Mouse (Mus musculus): Measurements from ENCODE around the gene Gm29133. TPM values are rescaled to one million over a fixed set of nuclear protein-coding genes. Genes with fewer than 3 reads are reported as not detected.

Gm29133 gene
- polyA plus RNA-seq, 1 experiment = not detected

- Histone ChIP-seq H3K27me3 (replicated peaks; ENCODE audit: control insufficient read depth, insufficient read depth, low read length) (no peaks in the 10 kb centered on the region), H3K27ac (ENCODE audit: insufficient read depth, low read depth, low read length) (no peak overlapping the region; the same call in 1 of the 2 replicates), H3K36me3 (ENCODE audit: control insufficient read depth, insufficient read depth, low read length) (no peaks in the 10 kb centered on the region), H3K4me3 (ENCODE audit: insufficient read depth, low read depth, low read length) (no peak overlapping the region), H3K4me1 (ENCODE audit: control insufficient read depth, insufficient read depth, low read length) (no peaks in the 10 kb centered on the region)
- 70% methylated on average over 4 of the region's 4 CpGs for WGBS
- no peak for DNase-seq
- no peak for TF ChIP-seq POLR2A (IDR thresholded peaks at IDR 0.05; ENCODE audit: low read depth, low read length)
- TF ChIP-seq CTCF (conservative IDR thresholded peaks at IDR 0.05; ENCODE audit: insufficient read depth, insufficient read length, low read depth, low read length) = no peak
Observed at GRCm38 (mm10) chr3:75743664-75744437, 4.1 kb upstream of the Gm29133 start.

DNA sequence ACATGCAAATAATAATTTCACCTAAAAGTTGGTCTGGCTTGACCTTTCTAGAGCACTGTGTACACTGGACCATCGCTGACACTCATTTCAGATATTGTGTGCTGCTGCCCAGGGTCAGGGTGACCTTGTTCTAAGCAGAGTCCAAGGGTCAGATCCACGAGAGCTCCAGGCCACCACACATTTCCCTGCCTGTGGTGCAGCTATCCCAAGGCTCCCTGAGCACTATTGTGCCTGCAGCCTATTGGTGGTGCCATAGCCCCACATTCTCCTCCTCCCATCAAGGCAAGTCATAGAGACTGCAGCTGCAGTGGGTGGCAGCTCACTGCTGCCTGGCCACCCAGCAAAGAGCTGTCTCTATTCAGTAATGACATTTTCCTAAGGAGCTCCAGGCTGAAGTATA lies 2.7 kb upstream of the Gm29133 start:
- no peaks in the 10 kb centered on the region for H3K27me3 ChIP-seq (replicated peaks; ENCODE audit: control insufficient read depth, insufficient read depth, low read length)
- no peak overlapping the region for H3K4me3 ChIP-seq (ENCODE audit: insufficient read depth, low read depth, low read length)
- WGBS = 56% methylated on average over 2 of the region's 2 CpGs
- H3K27ac ChIP-seq (ENCODE audit: insufficient read depth, low read depth, low read length) = no peak overlapping the region
- TF ChIP-seq POLR2A (IDR thresholded peaks at IDR 0.05; ENCODE audit: low read depth, low read length) (no peak), CTCF (conservative IDR thresholded peaks at IDR 0.05; ENCODE audit: insufficient read depth, insufficient read length, low read depth, low read length) (no peak; the same call in 1 of the 2 replicates)
- DNase-seq = no peak
- H3K36me3 ChIP-seq (ENCODE audit: control insufficient read depth, insufficient read depth, low read length) = no peaks in the 10 kb centered on the region
- H3K4me1 ChIP-seq (ENCODE audit: control insufficient read depth, insufficient read depth, low read length) = no peaks in the 10 kb centered on the region

- no peak for DNase-seq
- H3K36me3 ChIP-seq (ENCODE audit: control insufficient read depth, insufficient read depth, low read length) = no peaks in the 10 kb centered on the region
- 55% methylated on average over 2 of the region's 2 CpGs for WGBS
- H3K4me1 ChIP-seq (ENCODE audit: control insufficient read depth, insufficient read depth, low read length) = no peaks in the 10 kb centered on the region
- no peak overlapping the region for H3K27ac ChIP-seq (ENCODE audit: insufficient read depth, low read depth, low read length)
- no peaks in the 10 kb centered on the region for H3K27me3 ChIP-seq (replicated peaks; ENCODE audit: control insufficient read depth, insufficient read depth, low read length)
- H3K4me3 ChIP-seq (ENCODE audit: insufficient read depth, low read depth, low read length) = no peak overlapping the region
- no peak for TF ChIP-seq CTCF (conservative IDR thresholded peaks at IDR 0.05; ENCODE audit: insufficient read depth, insufficient read length, low read depth, low read length)
- TF ChIP-seq POLR2A (IDR thresholded peaks at IDR 0.05; ENCODE audit: low read depth, low read length) = no peak
Observed at GRCm38 (mm10) chr3:75763351-75763750, 15.4 kb downstream of the Gm29133 start.

DNA sequence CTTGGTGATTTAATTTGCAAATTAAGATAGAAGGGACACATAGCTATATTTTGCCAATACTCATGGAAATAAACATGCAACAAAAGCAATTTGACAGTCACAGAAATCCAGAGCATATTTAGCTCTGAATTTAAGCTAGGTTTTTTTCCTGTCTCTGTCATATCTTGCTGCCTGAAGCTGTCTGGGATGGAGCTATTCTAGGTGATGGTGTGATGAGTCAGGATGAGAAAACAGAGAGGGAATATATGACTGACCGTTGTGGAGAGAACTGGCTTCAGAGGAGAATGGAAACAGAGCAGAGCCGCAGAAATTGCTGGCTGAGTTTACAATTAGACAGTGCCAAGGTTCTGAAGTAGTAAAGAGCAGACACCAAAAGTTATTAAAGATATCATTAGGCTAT lies 26.3 kb downstream of the Gm29133 start:
- no peaks in the 10 kb centered on the region for H3K36me3 ChIP-seq (ENCODE audit: control insufficient read depth, insufficient read depth, low read length)
- H3K27ac ChIP-seq (ENCODE audit: insufficient read depth, low read depth, low read length) = no peak overlapping the region
- H3K4me3 ChIP-seq (ENCODE audit: insufficient read depth, low read depth, low read length) = no peak overlapping the region
- no peaks in the 10 kb centered on the region for H3K4me1 ChIP-seq (ENCODE audit: control insufficient read depth, insufficient read depth, low read length)
- WGBS = 83% methylated on average over 2 of the region's 2 CpGs
- no peak for DNase-seq
- no peak for TF ChIP-seq CTCF (conservative IDR thresholded peaks at IDR 0.05; ENCODE audit: insufficient read depth, insufficient read length, low read depth, low read length)
- TF ChIP-seq POLR2A (IDR thresholded peaks at IDR 0.05; ENCODE audit: low read depth, low read length) = no peak
- no peaks in the 10 kb centered on the region for H3K27me3 ChIP-seq (replicated peaks; ENCODE audit: control insufficient read depth, insufficient read depth, low read length)

GRCm38 (mm10) chr3:75808001-75808400 lies 60.0 kb downstream of the Gm29133 start:
- Histone ChIP-seq H3K27ac (ENCODE audit: insufficient read depth, low read depth, low read length) (no peak overlapping the region), H3K4me3 (ENCODE audit: insufficient read depth, low read depth, low read length) (no peak overlapping the region), H3K27me3 (replicated peaks; ENCODE audit: control insufficient read depth, insufficient read depth, low read length) (no peaks in the 10 kb centered on the region), H3K36me3 (ENCODE audit: control insufficient read depth, insufficient read depth, low read length) (no peaks in the 10 kb centered on the region), H3K4me1 (ENCODE audit: control insufficient read depth, insufficient read depth, low read length) (no peaks in the 10 kb centered on the region)
- no peak for TF ChIP-seq POLR2A (IDR thresholded peaks at IDR 0.05; ENCODE audit: low read depth, low read length)
- TF ChIP-seq CTCF (conservative IDR thresholded peaks at IDR 0.05; ENCODE audit: insufficient read depth, insufficient read length, low read depth, low read length) = no peak
- no peak for DNase-seq

DNA sequence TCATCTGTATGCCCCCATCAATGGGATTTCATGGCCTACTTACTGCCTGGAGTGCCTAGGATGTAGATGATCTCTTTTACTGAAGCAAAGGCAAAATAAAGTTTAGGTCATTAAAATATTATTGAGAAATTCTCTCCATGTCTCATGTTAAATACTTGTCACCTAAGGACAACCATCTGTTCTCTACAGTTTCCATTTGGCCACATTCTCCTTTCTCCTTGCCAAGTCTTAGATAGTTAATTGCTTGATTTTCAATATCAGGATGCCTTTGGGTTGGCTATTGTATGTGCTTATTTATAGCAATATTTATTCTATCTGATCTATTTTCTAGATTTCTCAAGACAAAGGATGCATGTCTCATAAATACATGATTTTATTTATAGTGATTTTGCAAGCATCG lies 75.9 kb downstream of the Gm29133 start:
- H3K4me1 ChIP-seq (ENCODE audit: control insufficient read depth, insufficient read depth, low read length) = no peaks in the 10 kb centered on the region
- no peak overlapping the region for H3K4me3 ChIP-seq (ENCODE audit: insufficient read depth, low read depth, low read length)
- 86% methylated on average over 1 of the region's 1 CpGs for WGBS
- no peaks in the 10 kb centered on the region for H3K36me3 ChIP-seq (ENCODE audit: control insufficient read depth, insufficient read depth, low read length)
- no peak for DNase-seq
- TF ChIP-seq CTCF (conservative IDR thresholded peaks at IDR 0.05; ENCODE audit: insufficient read depth, insufficient read length, low read depth, low read length) = no peak
- TF ChIP-seq POLR2A (IDR thresholded peaks at IDR 0.05; ENCODE audit: low read depth, low read length) = no peak
- no peak overlapping the region for H3K27ac ChIP-seq (ENCODE audit: insufficient read depth, low read depth, low read length)
- no peaks in the 10 kb centered on the region for H3K27me3 ChIP-seq (replicated peaks; ENCODE audit: control insufficient read depth, insufficient read depth, low read length)

DNA sequence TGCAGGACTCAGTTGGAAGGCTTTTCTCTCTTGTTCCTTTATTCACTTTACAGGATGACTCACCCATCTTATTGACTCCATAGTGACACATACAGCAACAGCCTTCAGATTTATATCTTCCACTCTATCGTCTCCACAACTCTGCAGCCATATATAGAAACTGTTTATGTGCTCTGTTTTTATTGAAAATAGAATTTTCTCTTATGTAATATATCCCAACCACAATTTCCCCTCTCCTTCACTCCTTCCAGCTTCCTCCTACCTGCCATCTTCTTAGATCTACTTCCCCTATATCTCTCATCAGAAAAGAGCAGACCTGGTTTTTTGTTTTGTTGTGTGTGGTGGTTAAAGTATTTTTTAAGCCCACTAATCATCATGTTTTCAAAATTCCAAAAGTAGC lies 76.5 kb downstream of the Gm29133 start:
- Histone ChIP-seq H3K4me1 (ENCODE audit: control insufficient read depth, insufficient read depth, low read length) (no peaks in the 10 kb centered on the region), H3K4me3 (ENCODE audit: insufficient read depth, low read depth, low read length) (no peak overlapping the region), H3K27ac (ENCODE audit: insufficient read depth, low read depth, low read length) (no peak overlapping the region), H3K27me3 (replicated peaks; ENCODE audit: control insufficient read depth, insufficient read depth, low read length) (no peaks in the 10 kb centered on the region), H3K36me3 (ENCODE audit: control insufficient read depth, insufficient read depth, low read length) (no peaks in the 10 kb centered on the region)
- TF ChIP-seq POLR2A (IDR thresholded peaks at IDR 0.05; ENCODE audit: low read depth, low read length) (no peak), CTCF (conservative IDR thresholded peaks at IDR 0.05; ENCODE audit: insufficient read depth, insufficient read length, low read depth, low read length) (no peak)
- WGBS = 60% methylated on average over 1 of the region's 1 CpGs
- DNase-seq = no peak

All from kidney, adult 2 months (tissue).